Mouse (Mus musculus): ENCODE measurements around the gene Gm17374. TPM values are rescaled to one million over a fixed set of nuclear protein-coding genes. Genes with fewer than 3 reads are reported as not detected.

The Gm17374 gene
- not detected in 2 replicates for polyA plus RNA-seq (2012; rRNA removed)

DNA sequence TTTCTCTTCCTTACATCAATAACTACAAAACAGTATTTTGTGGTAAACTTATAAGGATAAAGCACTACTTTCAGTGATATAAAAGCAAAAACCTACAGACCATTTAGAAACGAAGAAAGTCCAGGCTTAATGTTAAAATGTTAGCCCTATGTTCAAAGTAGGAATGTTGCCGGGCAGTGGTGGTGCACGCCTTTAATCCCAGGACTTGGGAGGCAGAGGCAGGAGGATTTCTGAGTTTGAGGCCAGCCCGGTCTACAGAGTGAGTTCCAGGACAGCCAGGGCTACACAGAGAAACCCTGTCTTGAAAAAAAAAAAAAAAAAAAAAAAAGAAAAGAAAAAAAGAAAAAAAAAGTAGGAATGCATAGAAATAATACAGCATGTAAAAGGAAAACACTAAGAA, at the start of gene Gm17374:
TSS of gene Gm17374 (plus strand) at position 301 of the 400 bp plus-strand sequence.

DNA sequence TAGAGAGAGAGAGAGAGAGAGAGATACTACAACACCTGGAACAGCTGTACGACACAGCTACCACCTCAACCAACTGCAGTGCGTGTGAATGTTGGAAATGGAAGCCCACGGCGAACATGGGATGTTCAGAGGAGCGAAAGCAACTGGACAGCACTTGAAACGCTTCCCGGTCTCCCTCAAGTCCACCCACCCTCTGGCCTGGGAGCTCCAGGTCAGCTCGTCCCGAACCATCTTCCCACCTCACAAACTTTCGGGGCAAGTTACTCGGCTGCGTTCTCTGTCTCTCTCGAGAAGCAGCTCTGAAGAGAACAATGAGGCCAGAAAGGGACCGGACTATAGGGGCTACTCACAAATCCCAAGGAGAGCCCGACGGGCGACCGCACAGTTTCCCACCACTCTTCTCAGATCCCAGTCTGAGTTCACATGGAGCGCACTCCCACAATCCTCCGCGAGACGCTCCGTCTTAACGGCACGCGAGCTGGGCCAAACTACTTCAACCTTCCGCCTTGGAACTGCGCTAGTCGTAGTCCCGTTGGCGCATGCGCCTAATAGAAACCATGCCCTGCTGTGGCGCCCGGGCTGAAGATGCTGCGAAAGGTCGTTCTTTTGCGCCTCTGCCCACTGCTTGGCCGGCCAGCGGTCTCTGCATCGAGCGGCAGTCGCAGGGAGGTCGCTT, 18.4 kb downstream of the Gm17374 start, which contains the start of the genes Esf1 and Ndufaf5:
TSS of gene Esf1 (minus strand) at position 438 of the 676 bp plus-strand sequence.
TSS of gene Ndufaf5 (plus strand) at position 523 of the 676 bp plus-strand sequence.

Other genes starting within 250 kb of the Gm17374 start
- gene Tasp1, start 85.2 kb upstream of the Gm17374 start, polyA plus RNA-seq (2012; rRNA removed), result 6.6 and 7.4 TPM in 2 replicates
- gene Esf1, start 18.5 kb downstream of the Gm17374 start, polyA plus RNA-seq (2012; rRNA removed), result 7.3 and 7.4 TPM in 2 replicates
- 5.0 and 5.6 TPM in 2 replicates for gene Ndufaf5, start 18.6 kb downstream of the Gm17374 start, polyA plus RNA-seq (2012; rRNA removed)
- gene Sel1l2, start 237.7 kb downstream of the Gm17374 start, polyA plus RNA-seq (2012; rRNA removed), result not detected in 2 replicates
- 2.8 and 3.1 TPM in 2 replicates for gene Macrod2, start 243.3 kb downstream of the Gm17374 start, polyA plus RNA-seq (2012; rRNA removed)